Mouse (Mus musculus): Measurements from ENCODE around the gene Il6st. TPM values are rescaled to one million over a fixed set of nuclear protein-coding genes. Genes with fewer than 3 reads are reported as not detected.

Il6st gene
- total and polyA plus RNA-seq, 2 experiments from 2014 or later: 14.9 to 32.1 TPM

- TF ChIP-seq CTCF (IDR thresholded peaks at IDR 0.05; ENCODE audit: low read depth): no peak
- WGBS: 3% methylated on average over 17 of the region's 17 CpGs
- peak overlapping the region; percentile 89 for H3K4me3 ChIP-seq (ENCODE audit: low read depth, low read length)
- H3K36me3 ChIP-seq (ENCODE audit: insufficient read depth): no peaks in the 10 kb centered on the region
- DNase-seq (no peak), ATAC-seq (peak; percentile 70)
- H3K4me2 ChIP-seq (ENCODE audit: low read depth): peak overlapping the region; percentile 97
- peaks cover 6% of the 10 kb centered on the region; the same call in 1 of the 2 replicates for H3K4me1 ChIP-seq (ENCODE audit: insufficient read depth)
- no peaks in the 10 kb centered on the region for H3K27me3 ChIP-seq (ENCODE audit: insufficient read depth, low read length)
- H3K27ac ChIP-seq (ENCODE audit: low read depth, low read length): peak overlapping the region; percentile 68
- H3K9ac ChIP-seq: peak overlapping the region; percentile 77
- no peaks in the 10 kb centered on the region for H3K9me3 ChIP-seq (ENCODE audit: low read length)
Observed at GRCm38 (mm10) chr13:112463337-112463802, 500 bp upstream of the Il6st start.

- 5% methylated on average over 18 of the region's 18 CpGs for WGBS
- ATAC-seq (no peak), DNase-seq (peak; percentile 7)
- H3K9ac ChIP-seq: peak overlapping the region; percentile 77
- peaks cover 6% of the 10 kb centered on the region; the same call in 1 of the 2 replicates for H3K4me1 ChIP-seq (ENCODE audit: insufficient read depth)
- no peaks in the 10 kb centered on the region for H3K9me3 ChIP-seq (ENCODE audit: low read length)
- H3K36me3 ChIP-seq (ENCODE audit: insufficient read depth): no peaks in the 10 kb centered on the region
- no peak for TF ChIP-seq CTCF (IDR thresholded peaks at IDR 0.05; ENCODE audit: low read depth)
- H3K4me3 ChIP-seq (ENCODE audit: low read depth, low read length): peak overlapping the region; percentile 89
- H3K4me2 ChIP-seq (ENCODE audit: low read depth): peak overlapping the region; percentile 97
- H3K27me3 ChIP-seq (ENCODE audit: insufficient read depth, low read length): no peaks in the 10 kb centered on the region
- H3K27ac ChIP-seq (ENCODE audit: low read depth, low read length): no peak overlapping the region
Observed at GRCm38 (mm10) chr13:112464626-112465287, 887 bp downstream of the Il6st start.

GRCm38 (mm10) chr13:112465585-112465984 lies 1.7 kb downstream of the Il6st start:
- peaks cover 6% of the 10 kb centered on the region; the same call in 1 of the 2 replicates for H3K4me1 ChIP-seq (ENCODE audit: insufficient read depth)
- ATAC-seq (no peak), DNase-seq (no peak)
- H3K4me3 ChIP-seq (ENCODE audit: low read depth, low read length): no peak overlapping the region
- H3K36me3 ChIP-seq (ENCODE audit: insufficient read depth): no peaks in the 10 kb centered on the region
- H3K4me2 ChIP-seq (ENCODE audit: low read depth): no peak overlapping the region
- H3K27me3 ChIP-seq (ENCODE audit: insufficient read depth, low read length): no peaks in the 10 kb centered on the region
- 79% methylated on average over 2 of the region's 2 CpGs for WGBS
- no peak for TF ChIP-seq CTCF (IDR thresholded peaks at IDR 0.05; ENCODE audit: low read depth)
- no peaks in the 10 kb centered on the region for H3K9me3 ChIP-seq (ENCODE audit: low read length)
- H3K9ac ChIP-seq: no peak overlapping the region
- H3K27ac ChIP-seq (ENCODE audit: low read depth, low read length): no peak overlapping the region

- TF ChIP-seq CTCF (IDR thresholded peaks at IDR 0.05; ENCODE audit: low read depth): no peak
- H3K27ac ChIP-seq (ENCODE audit: low read depth, low read length): no peak overlapping the region
- no peak overlapping the region for H3K4me3 ChIP-seq (ENCODE audit: low read depth, low read length)
- H3K36me3 ChIP-seq (ENCODE audit: insufficient read depth): no peaks in the 10 kb centered on the region
- ATAC-seq: no peak
- H3K9ac ChIP-seq: no peak overlapping the region
- H3K4me2 ChIP-seq (ENCODE audit: low read depth): no peak overlapping the region
- DNase-seq: no peak
- no peaks in the 10 kb centered on the region for H3K9me3 ChIP-seq (ENCODE audit: low read length)
- H3K27me3 ChIP-seq (ENCODE audit: insufficient read depth, low read length): no peaks in the 10 kb centered on the region
- 81% methylated on average over 19 of the region's 19 CpGs for WGBS
- peaks cover 6% of the 10 kb centered on the region; the same call in 1 of the 2 replicates for H3K4me1 ChIP-seq (ENCODE audit: insufficient read depth)
Observed at GRCm38 (mm10) chr13:112466136-112466945, 2.5 kb downstream of the Il6st start.

GRCm38 (mm10) chr13:112466946-112467255 lies 3.0 kb downstream of the Il6st start:
- no peak for TF ChIP-seq CTCF (IDR thresholded peaks at IDR 0.05; ENCODE audit: low read depth)
- no peak overlapping the region for H3K4me3 ChIP-seq (ENCODE audit: low read depth, low read length)
- no peak overlapping the region for H3K9ac ChIP-seq
- no peak for DNase-seq
- H3K27me3 ChIP-seq (ENCODE audit: insufficient read depth, low read length): no peaks in the 10 kb centered on the region
- ATAC-seq: no peak
- no peaks in the 10 kb centered on the region for H3K36me3 ChIP-seq (ENCODE audit: insufficient read depth)
- H3K4me2 ChIP-seq (ENCODE audit: low read depth): no peak overlapping the region
- no peak overlapping the region for H3K27ac ChIP-seq (ENCODE audit: low read depth, low read length)
- peaks cover 6% of the 10 kb centered on the region; the same call in 1 of the 2 replicates for H3K4me1 ChIP-seq (ENCODE audit: insufficient read depth)
- 81% methylated on average over 3 of the region's 3 CpGs for WGBS
- H3K9me3 ChIP-seq (ENCODE audit: low read length): no peaks in the 10 kb centered on the region

- H3K4me3 ChIP-seq (ENCODE audit: low read depth, low read length): no peak overlapping the region
- H3K9me3 ChIP-seq (ENCODE audit: low read length): no peaks in the 10 kb centered on the region
- no peak for TF ChIP-seq CTCF (IDR thresholded peaks at IDR 0.05; ENCODE audit: low read depth)
- no peak for ATAC-seq
- H3K4me1 ChIP-seq (ENCODE audit: insufficient read depth): peaks cover 6% of the 10 kb centered on the region; the same call in 1 of the 2 replicates
- WGBS: 94% methylated on average over 9 of the region's 9 CpGs
- no peaks in the 10 kb centered on the region for H3K27me3 ChIP-seq (ENCODE audit: insufficient read depth, low read length)
- no peak overlapping the region for H3K27ac ChIP-seq (ENCODE audit: low read depth, low read length)
- no peak overlapping the region for H3K4me2 ChIP-seq (ENCODE audit: low read depth)
- no peak for DNase-seq
- H3K9ac ChIP-seq: no peak overlapping the region
- no peaks in the 10 kb centered on the region for H3K36me3 ChIP-seq (ENCODE audit: insufficient read depth)
Observed at GRCm38 (mm10) chr13:112467384-112467783, 3.5 kb downstream of the Il6st start.

- Histone ChIP-seq H3K27ac (ENCODE audit: low read depth, low read length) (no peak overlapping the region), H3K4me1 (ENCODE audit: insufficient read depth) (peaks cover 6% of the 10 kb centered on the region; the same call in 1 of the 2 replicates), H3K9me3 (ENCODE audit: low read length) (no peaks in the 10 kb centered on the region), H3K4me2 (ENCODE audit: low read depth) (no peak overlapping the region), H3K27me3 (ENCODE audit: insufficient read depth, low read length) (no peaks in the 10 kb centered on the region), H3K9ac (no peak overlapping the region), H3K4me3 (ENCODE audit: low read depth, low read length) (no peak overlapping the region), H3K36me3 (ENCODE audit: insufficient read depth) (no peaks in the 10 kb centered on the region)
- WGBS: 76% methylated on average over 5 of the region's 5 CpGs
- DNase-seq: no peak
- ATAC-seq: no peak
- no peak for TF ChIP-seq CTCF (IDR thresholded peaks at IDR 0.05; ENCODE audit: low read depth)
Observed at GRCm38 (mm10) chr13:112469491-112469890, 5.6 kb downstream of the Il6st start.
